Mouse (Mus musculus): ENCODE data around the gene Gja6. TPM values are rescaled to one million over a fixed set of nuclear protein-coding genes. Genes with fewer than 3 reads are reported as not detected.
A peak's percentile ranks its signal among the peaks of the same experiment; 100 is the strongest.

Gja6 gene
- total and polyA plus RNA-seq, 3 experiments = 0.10 to 0.12 TPM; not detected in 1

DNA sequence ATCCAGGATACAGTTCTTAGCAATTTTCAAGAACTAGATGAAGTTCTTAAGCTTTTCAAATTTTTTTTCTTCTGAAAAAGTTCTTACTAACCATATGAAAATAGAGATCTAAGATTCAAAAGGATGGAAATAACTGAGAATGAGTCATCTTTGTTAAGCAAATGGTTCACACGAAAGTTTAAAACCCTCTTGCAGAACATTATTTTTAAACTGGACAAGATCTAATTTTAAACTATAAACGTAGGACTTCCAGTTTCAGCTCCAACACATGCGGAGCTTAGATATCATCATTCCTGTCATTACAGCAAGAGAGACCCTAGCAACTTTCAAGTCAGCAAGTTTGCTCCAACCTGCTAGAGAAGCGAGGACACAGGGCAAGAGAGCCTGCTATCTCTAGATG is 375 bp downstream of the Gja6 start:
- DNase-seq (ENCODE audit: low read depth, low spot score) = peak; percentile 11
- TF ChIP-seq TAL1 (IDR thresholded peaks at IDR 0.05; ENCODE audit: low read length) (no peak), USF2 (IDR thresholded peaks at IDR 0.05; ENCODE audit: borderline replicate concordance in 1 of 2, insufficient read depth in 1 of 2, low read depth in 1 of 2, low read length in 2 of 2) (no peak)
- peaks cover 0 to 26% of the 10 kb centered on the region in 2 experiments; a peak in 2 of 4 replicates for H3K36me3 ChIP-seq (ENCODE audit: control insufficient read depth in 1 of 2, insufficient read depth in 2 of 2, low read length in 2 of 2)
- H3K27me3 ChIP-seq (ENCODE audit: control insufficient read depth in 1 of 2, insufficient read depth in 2 of 2, low read length in 2 of 2) = no peaks in the 10 kb centered on the region
- H3K9ac ChIP-seq (ENCODE audit: control insufficient read depth, low read depth, low read length, poor library complexity, severe bottlenecking) = no peak overlapping the region
- H3K4me3 ChIP-seq (ENCODE audit: control insufficient read depth in 1 of 2, insufficient read depth in 1 of 2, low read depth in 2 of 2, low read length in 2 of 2) = no peak overlapping the region
- H3K4me1 ChIP-seq (ENCODE audit: control insufficient read depth in 1 of 2, insufficient read depth in 2 of 2, low read length in 2 of 2) = peaks cover 14 to 16% of the 10 kb centered on the region in 2 experiments
- H3K79me2 ChIP-seq (ENCODE audit: control insufficient read depth, insufficient read depth, low read length, poor library complexity) = no peaks in the 10 kb centered on the region
- no peaks in the 10 kb centered on the region for H3K9me3 ChIP-seq (replicated peaks; ENCODE audit: insufficient read depth, low read length)
- no peak overlapping the region for H3K27ac ChIP-seq (ENCODE audit: control insufficient read depth, low read depth, low read length)

DNA sequence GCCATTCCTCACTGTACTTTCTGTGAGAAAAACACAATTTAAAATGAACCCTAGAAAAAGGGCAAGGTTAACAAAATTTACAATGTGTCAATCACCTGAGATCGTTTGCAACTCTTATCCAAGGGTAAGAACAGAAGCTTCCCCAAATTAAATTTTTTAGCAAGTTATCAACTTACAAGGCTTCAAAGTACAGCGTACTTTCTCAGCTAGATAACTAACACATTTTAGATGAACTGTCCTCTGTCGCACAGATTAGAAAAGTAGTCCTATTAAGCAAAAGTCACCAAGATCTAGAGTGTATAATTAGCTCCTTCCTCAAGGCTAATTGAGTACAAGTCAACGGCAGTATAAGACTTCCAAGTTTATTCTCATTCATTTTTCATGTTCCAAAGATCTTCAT is 939 bp downstream of the Gja6 start:
- Histone ChIP-seq H3K4me3 (ENCODE audit: control insufficient read depth in 1 of 2, insufficient read depth in 1 of 2, low read depth in 2 of 2, low read length in 2 of 2) (no peak overlapping the region), H3K4me1 (ENCODE audit: control insufficient read depth in 1 of 2, insufficient read depth in 2 of 2, low read length in 2 of 2) (peaks cover 14 to 16% of the 10 kb centered on the region in 2 experiments), H3K9me3 (replicated peaks; ENCODE audit: insufficient read depth, low read length) (no peaks in the 10 kb centered on the region), H3K9ac (ENCODE audit: control insufficient read depth, low read depth, low read length, poor library complexity, severe bottlenecking) (no peak overlapping the region), H3K79me2 (ENCODE audit: control insufficient read depth, insufficient read depth, low read length, poor library complexity) (no peaks in the 10 kb centered on the region), H3K27ac (ENCODE audit: control insufficient read depth, low read depth, low read length) (no peak overlapping the region), H3K36me3 (ENCODE audit: control insufficient read depth in 1 of 2, insufficient read depth in 2 of 2, low read length in 2 of 2) (peaks cover 0 to 26% of the 10 kb centered on the region in 2 experiments; a peak in 2 of 4 replicates), H3K27me3 (ENCODE audit: control insufficient read depth in 1 of 2, insufficient read depth in 2 of 2, low read length in 2 of 2) (no peaks in the 10 kb centered on the region)
- TF ChIP-seq RAD21 (IDR thresholded peaks at IDR 0.05; ENCODE audit: low read depth, low read length) (no peak), SIN3A (IDR thresholded peaks at IDR 0.05; ENCODE audit: low read length) (peak; percentile 51; the same call in 1 of the 2 replicates), GABPA (IDR thresholded peaks at IDR 0.05; ENCODE audit: low read depth, low read length) (no peak), POLR2AphosphoS5 (IDR thresholded peaks at IDR 0.05; ENCODE audit: borderline replicate concordance, low read depth, low read length) (no peak), SMC3 (IDR thresholded peaks at IDR 0.05; ENCODE audit: low read depth, low read length) (no peak), MAX (IDR thresholded peaks at IDR 0.05; ENCODE audit: low read length) (no peak), CHD2 (IDR thresholded peaks at IDR 0.05; ENCODE audit: low read length) (no peak), ELF1 (IDR thresholded peaks at IDR 0.05; ENCODE audit: low read depth, low read length) (no peak), RCOR1 (IDR thresholded peaks at IDR 0.05; ENCODE audit: low read depth, low read length) (peak; percentile 62), GATA1 (IDR thresholded peaks at IDR 0.05; ENCODE audit: low read depth, low read length) (peak; percentile 86), TCF12 (IDR thresholded peaks at IDR 0.05; ENCODE audit: low read depth, low read length) (peak; percentile 85), MAZ (IDR thresholded peaks at IDR 0.05; ENCODE audit: low read depth, low read length) (no peak), USF1 (IDR thresholded peaks at IDR 0.05; ENCODE audit: low read depth, low read length) (no peak), ETS1 (IDR thresholded peaks at IDR 0.05; ENCODE audit: low read depth, low read length) (peak; percentile 54), MYB (IDR thresholded peaks at IDR 0.05; ENCODE audit: low read depth, low read length) (no peak), NRF1 (IDR thresholded peaks at IDR 0.05; ENCODE audit: insufficient read depth, low read depth, low read length, poor library complexity, severe bottlenecking) (no peak), MAFK (IDR thresholded peaks at IDR 0.05; ENCODE audit: borderline replicate concordance, low read depth, low read length) (no peak), TAL1 (IDR thresholded peaks at IDR 0.05; ENCODE audit: low read length) (peak; percentile 24; the same call in 1 of the 2 replicates), EP300 (IDR thresholded peaks at IDR 0.05; ENCODE audit: low read depth in 1 of 2, low read length in 2 of 2) (peak; percentile 85 to 86), USF2 (IDR thresholded peaks at IDR 0.05; ENCODE audit: borderline replicate concordance in 1 of 2, insufficient read depth in 1 of 2, low read depth in 1 of 2, low read length in 2 of 2) (no peak), MEF2A (IDR thresholded peaks at IDR 0.05; ENCODE audit: extremely low read depth, insufficient replicate concordance, low read depth, low read length, poor library complexity, severe bottlenecking) (no peak), JUND (IDR thresholded peaks at IDR 0.05; ENCODE audit: low read depth, low read length) (no peak)
- peak; percentile 64 for DNase-seq (ENCODE audit: low read depth, low spot score)

All from MEL (cell line).